Mouse (Mus musculus) liver, embryonic 14.5 days (tissue): ENCODE measurements around the gene Dph1. TPM values are rescaled to one million over a fixed set of nuclear protein-coding genes. Genes with fewer than 3 reads are reported as not detected.

Experiments
- ATAC-seq: fragments of 200-750 bp; cut with Nextera tagmentation; 2 replicates; pipeline ENCODE4 v1.8.0; 2017; ENCODE audit warnings: moderate number of reproducible peaks, mild to moderate bottlenecking, moderate library complexity; ENCODE audit not compliant: insufficient read depth
- DNase-seq, 3 experiments: peaks; one replicate each; pipeline ENCODE4 v3.0.0-alpha.2; 2012 to 2013; ENCODE audit warnings: low read depth in 3 of 3, low spot score in 3 of 3
- H3K27ac ChIP-seq: fragments of 300-500 bp; sonication (generic); 2 replicates; pipeline ENCODE4 v1.5.1; 2014; ENCODE audit warnings: moderate library complexity, mild to moderate bottlenecking, control low read depth, inconsistent platforms
- H3K27me3 ChIP-seq: fragments of 300-500 bp; sonication (generic); 2 replicates; pipeline ENCODE4 v1.6.1; 2014; ENCODE audit warnings: mild to moderate bottlenecking, low read length, moderate library complexity; ENCODE audit not compliant: control insufficient read depth, insufficient read depth
- H3K36me3 ChIP-seq: fragments of 300-500 bp; sonication (generic); replicated peaks from 2 replicates; pipeline ENCODE4 v1.6.1; 2014; ENCODE audit warnings: low read depth; ENCODE audit not compliant: control insufficient read depth, insufficient read depth
- H3K4me1 ChIP-seq, 2 experiments: fragments of 200-500 bp in 1 of 2; fragments of 300-500 bp in 1 of 2; sonication (generic) in 1 of 2; replicated peaks; 2 replicates each; pipeline ENCODE4 v1.6.1; 2012 to 2014; ENCODE audit warnings: antibody characterized with exemption in 1 of 2, inconsistent platforms in 1 of 2, low read length in 1 of 2; ENCODE audit not compliant: control insufficient read depth in 2 of 2, insufficient read depth in 2 of 2
- H3K4me2 ChIP-seq: fragments of 300-500 bp; sonication (generic); 2 replicates; pipeline ENCODE4 v1.6.1; 2014; ENCODE audit warnings: low read depth, mild to moderate bottlenecking, control low read depth, moderate library complexity
- H3K4me3 ChIP-seq, 2 experiments: fragments of 200-500 bp in 1 of 2; fragments of 300-500 bp in 1 of 2; sonication (generic) in 1 of 2; 2 replicates each; pipeline ENCODE4 v1.5.1; 2012 to 2014; ENCODE audit warnings: low read depth in 2 of 2, low read length in 2 of 2, mild to moderate bottlenecking in 2 of 2, control low read depth in 1 of 2, inconsistent platforms in 1 of 2, moderate library complexity in 1 of 2; ENCODE audit not compliant: insufficient read depth in 1 of 2
- H3K9ac ChIP-seq: fragments of 300-500 bp; sonication (generic); replicated peaks from 2 replicates; pipeline ENCODE4 v1.6.1; 2014; ENCODE audit warnings: mild to moderate bottlenecking, control low read depth, moderate library complexity
- H3K9me3 ChIP-seq: fragments of 300-500 bp; sonication (generic); 2 replicates; pipeline ENCODE4 v1.6.1; 2016; ENCODE audit warnings: low read length, mixed read lengths; ENCODE audit not compliant: control insufficient read depth
- CTCF ChIP-seq: IDR thresholded peaks from 2 replicates; pipeline ENCODE4 v1.5.1; 2016; ENCODE audit warnings: antibody characterized with exemption, low read depth, control low read depth
- EP300 ChIP-seq: IDR thresholded peaks from 2 replicates; pipeline ENCODE4 v1.6.1; 2016; ENCODE audit warnings: antibody characterized with exemption, low read depth
- WGBS: fragments of 180-500 bp; shearing (Covaris S2); extraction: QIAGEN DNeasy Blood & Tissue Kit; methylation state at CpG from one replicate; pipeline ENCODE4 v1.1.7; 2014; ENCODE audit not compliant: insufficient replicate concordance; 5-methylcytosine and 5-hydroxymethylcytosine counted together
- polyA plus RNA-seq, 2 experiments: library from polyadenylated mRNA; depleted of rRNA in 1 of 2; stranded (reverse) in 1 of 2; unstranded in 1 of 2; fragments of >200 nt; fragmentation: Nextera tagmentation in 1 of 2; extraction: Ambion mirVana in 1 of 2; gene quantifications; 2 replicates each; pipeline versions ENCODE4 v1.2.1 to v1.2.3; 2012 to 2014

Dph1 gene
- polyA plus RNA-seq, 2 experiments = 9.8 TPM

- no peaks in the 10 kb centered on the region for H3K9me3 ChIP-seq
- peak overlapping the region; percentile 32 for H3K9ac ChIP-seq
- H3K4me2 ChIP-seq = peak overlapping the region; percentile 74
- DNase-seq = peak in 2 of 3 experiments; percentile 38 to 45
- TF ChIP-seq EP300 = no peak
- TF ChIP-seq CTCF = peak; percentile 84
- H3K27me3 ChIP-seq = peaks cover 93% of the 10 kb centered on the region
- H3K4me1 ChIP-seq = peaks cover under 1 to 3% of the 10 kb centered on the region in 2 experiments
- WGBS = under 1% methylated on average over 83 of the region's 83 CpGs
- no peak overlapping the region for H3K27ac ChIP-seq
- ATAC-seq = 0 out of 2 replicates have a peak, but pooled peaks have one; percentile 25
- no peaks in the 10 kb centered on the region for H3K36me3 ChIP-seq
- H3K4me3 ChIP-seq = peak overlapping the region; percentile 32 to 52
These were observed 22.3 kb downstream of the Dph1 start for GRCm38 (mm10) chr11:75168590-75169361.

GRCm38 (mm10) chr11:75167643-75168589, 23.1 kb downstream of the Dph1 start:
- Histone ChIP-seq H3K9me3 (no peaks in the 10 kb centered on the region), H3K27ac (no peak overlapping the region), H3K36me3 (no peaks in the 10 kb centered on the region), H3K9ac (no peak overlapping the region), H3K4me1 (no peaks in the 10 kb centered on the region; a peak in 1 of 4 replicates), H3K4me2 (peak overlapping the region; percentile 74), H3K4me3 (peak overlapping the region in 1 of 2 experiments; percentile 52; a peak in 2 of 4 replicates), H3K27me3 (peaks cover 85% of the 10 kb centered on the region)
- no peak for TF ChIP-seq EP300
- no peak for TF ChIP-seq CTCF
- no peak for ATAC-seq
- WGBS = 2% methylated on average over 58 of the region's 63 CpGs
- DNase-seq = no peak

GRCm38 (mm10) chr11:75166861-75167642, 24.0 kb downstream of the Dph1 start:
- Histone ChIP-seq H3K36me3 (no peaks in the 10 kb centered on the region), H3K9me3 (no peaks in the 10 kb centered on the region), H3K4me2 (peak overlapping the region; percentile 40), H3K4me3 (peak overlapping the region in 1 of 2 experiments; percentile 34; a peak in 2 of 4 replicates), H3K4me1 (no peaks in the 10 kb centered on the region; a peak in 1 of 4 replicates), H3K27ac (no peak overlapping the region), H3K9ac (no peak overlapping the region), H3K27me3 (peaks cover 76% of the 10 kb centered on the region)
- no peak for TF ChIP-seq EP300
- 0 out of 2 replicates have a peak, but pooled peaks have one; percentile 8 for TF ChIP-seq CTCF
- 3% methylated on average over 68 of the region's 68 CpGs for WGBS
- no peak for ATAC-seq
- no peak for DNase-seq

- Histone ChIP-seq H3K27ac (no peak overlapping the region), H3K9me3 (no peaks in the 10 kb centered on the region), H3K4me2 (peak overlapping the region; percentile 40), H3K36me3 (no peaks in the 10 kb centered on the region), H3K9ac (no peak overlapping the region), H3K4me1 (no peaks in the 10 kb centered on the region; a peak in 1 of 4 replicates), H3K27me3 (peaks cover 69% of the 10 kb centered on the region), H3K4me3 (peak overlapping the region in 1 of 2 experiments; percentile 34; a peak in 2 of 4 replicates)
- ATAC-seq = no peak
- no peak for DNase-seq
- TF ChIP-seq CTCF (no peak), EP300 (no peak)
- 6% methylated on average over 55 of the region's 55 CpGs for WGBS
These were observed 24.7 kb downstream of the Dph1 start for GRCm38 (mm10) chr11:75166193-75166842.
